Mouse (Mus musculus) erythroblast, embryonic 14.5 days (primary cell): Measurements from ENCODE around the gene Mknk2.

Experiments used
- GATA1 ChIP-seq: IDR thresholded peaks from 2 replicates; pipeline ENCODE4 v1.6.1; 2012; ENCODE audit warnings: low read length, inconsistent platforms, mixed read lengths
- TAL1 ChIP-seq: IDR thresholded peaks from 3 replicates; pipeline ENCODE4 v1.6.1; 2012; ENCODE audit warnings: low read length, inconsistent platforms, mixed read lengths

- TF ChIP-seq GATA1 (no peak), TAL1 (no peak)
Observed at GRCm38 (mm10) chr10:80664197-80665015, 13.5 kb downstream of the Mknk2 start.
